Comparison of ENCODE assay signal across 7 mouse cellular contexts in the genomic region with DNA sequence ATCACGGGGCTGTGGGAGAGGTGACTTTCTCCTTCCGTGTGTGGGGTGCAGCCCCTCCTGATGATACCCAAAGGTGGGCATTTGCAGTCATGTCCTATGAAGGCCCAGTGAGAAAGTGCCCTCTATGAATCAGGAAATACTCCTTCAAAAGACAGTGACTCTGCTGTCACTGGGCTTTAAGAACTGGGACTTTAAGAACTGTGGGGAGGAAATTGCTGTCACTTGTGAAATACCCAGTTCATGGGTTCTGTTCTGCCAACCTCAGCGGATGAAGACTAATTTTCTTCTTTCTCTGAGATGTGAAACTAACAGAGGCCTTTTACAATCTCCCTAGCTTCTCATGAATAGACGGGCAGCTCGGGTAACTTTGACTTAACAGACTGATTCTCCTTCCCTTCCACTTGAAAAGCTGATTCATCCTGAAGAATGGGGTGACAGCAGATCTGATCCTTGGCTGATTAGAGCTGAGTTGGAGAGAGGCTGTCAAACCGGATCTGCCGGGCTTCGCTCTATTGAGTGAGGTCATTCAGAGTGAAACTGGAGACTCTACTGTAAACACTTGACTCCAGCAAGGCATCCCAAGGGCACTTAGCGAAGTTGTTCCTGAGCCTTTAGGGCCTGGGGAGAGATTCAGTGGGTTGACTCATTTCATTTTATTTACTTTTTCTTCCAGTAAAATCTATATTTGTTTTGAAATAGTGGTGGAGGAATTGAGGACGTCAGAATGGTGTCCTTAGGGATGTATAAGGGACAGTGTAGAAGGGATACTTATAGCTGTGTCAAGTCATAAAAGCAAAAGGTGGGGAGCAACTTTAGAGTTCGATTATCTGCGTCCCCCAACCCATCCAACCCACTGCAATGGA.
A peak's percentile ranks its signal among the peaks of the same experiment; 100 is the strongest.
DNase-seq lines count a peak whose midpoint lies in the region; ATAC-seq and TF ChIP-seq lines count a peak whose summit lies in the region.

No protein-coding gene starts in this region.

- POLR2A ChIA-PET in Patski (lab: Charles Lee): no interaction called here

- 8% methylated on average over 12 of the region's 12 CpGs for WGBS in lung, postnatal 0 days

- H3K4me1 ChIP-seq in ES-Bruce4 (ENCODE audit: control insufficient read depth, insufficient read depth, low read length): peaks cover 6% of the 10 kb centered on the region
- H3K4me1 ChIP-seq in lung, postnatal 0 days (ENCODE audit: insufficient read depth, low read depth, low read length): peaks cover 29% of the 10 kb centered on the region

- no peak for TF ChIP-seq POLR2A in ES-Bruce4 (IDR thresholded peaks at IDR 0.05; ENCODE audit: insufficient read depth, low read length)

- H3K4me3 ChIP-seq in ES-Bruce4 (ENCODE audit: low read depth, low read length): no peak overlapping the region
- H3K4me3 ChIP-seq in lung, postnatal 0 days (ENCODE audit: low read depth, low read length): no peak overlapping the region

- ATAC-seq in Patski: peak; percentile 98
- peak; percentile 97 for ATAC-seq in lung, postnatal 0 days
- ATAC-seq in CD4-positive, CD25-positive, alpha-beta regulatory T cell, adult 4 months: no peak

- no peaks in the 10 kb centered on the region for H3K9me3 ChIP-seq in ES-Bruce4 (replicated peaks; ENCODE audit: control insufficient read depth, insufficient read depth, low read length, poor library complexity, severe bottlenecking)
- H3K9me3 ChIP-seq in lung, postnatal 0 days (ENCODE audit: low read length): no peaks in the 10 kb centered on the region

- no peak for DNase-seq in Patski (ENCODE audit: low read depth, low spot score)
- peak; percentile 26 to 30 for DNase-seq in kidney, adult 8-10 months
- DNase-seq in lung, postnatal 0 days (ENCODE audit: low spot score): peak; percentile 98
- DNase-seq in left cerebral cortex, postnatal 14 days (ENCODE audit: low spot score in 2 of 2): no peak
- DNase-seq in left cerebral cortex, adult 11 months (ENCODE audit: low spot score): no peak

- H3K9ac ChIP-seq in ES-Bruce4 (ENCODE audit: low read depth, poor library complexity, severe bottlenecking): no peak overlapping the region
- H3K9ac ChIP-seq in lung, postnatal 0 days (replicated peaks; ENCODE audit: low read depth): no peak overlapping the region

- in situ Hi-C loops in Patski (cut with MboI; ENCODE audit: low pct_unique_long_range_greater_than_20kb): no loop called here

- no peak overlapping the region for H3K4me2 ChIP-seq in lung, postnatal 0 days (replicated peaks; ENCODE audit: low read depth, low read length)

- no peak for TF ChIP-seq CTCF in ES-Bruce4 (IDR thresholded peaks at IDR 0.05; ENCODE audit: low read depth, low read length)
- no peak for TF ChIP-seq CTCF in Patski (IDR thresholded peaks at IDR 0.05)
- TF ChIP-seq CTCF in lung, postnatal 0 days (IDR thresholded peaks at IDR 0.05): no peak

- peak overlapping the region; percentile 79 for H3K27ac ChIP-seq in ES-Bruce4 (ENCODE audit: insufficient read depth, low read length)
- peak overlapping the region; percentile 74 for H3K27ac ChIP-seq in lung, postnatal 0 days (ENCODE audit: low read length)

- intact Hi-C loops in left cerebral cortex, postnatal 14 days (cut with DNase I): no loop called here

- H3K27me3 ChIP-seq in ES-Bruce4 (ENCODE audit: control insufficient read depth, insufficient read depth, low read length, poor library complexity, severe bottlenecking): no peaks in the 10 kb centered on the region
- no peaks in the 10 kb centered on the region for H3K27me3 ChIP-seq in Patski
- no peaks in the 10 kb centered on the region for H3K27me3 ChIP-seq in lung, postnatal 0 days (replicated peaks; ENCODE audit: insufficient read depth, low read length)

- no peaks in the 10 kb centered on the region for H3K36me3 ChIP-seq in ES-Bruce4 (ENCODE audit: control insufficient read depth, insufficient read depth, low read length, poor library complexity, severe bottlenecking)
- no peaks in the 10 kb centered on the region for H3K36me3 ChIP-seq in lung, postnatal 0 days (ENCODE audit: insufficient read depth, low read length)

- TF ChIP-seq EP300 in ES-Bruce4 (IDR thresholded peaks at IDR 0.05; ENCODE audit: insufficient read depth, low read depth, low read length): peak; percentile 88
- peak; percentile 100 for TF ChIP-seq EP300 in lung, postnatal 0 days (IDR thresholded peaks at IDR 0.05)

- CTCF ChIA-PET in Patski (lab: Charles Lee): no interaction called here

Comparison
In these comparisons a context has a peak if more than half of its experiments do, and no peak if none do; other contexts are left out.
1. DNase-seq: peak in kidney, adult 8-10 months (2 of 2) and lung, postnatal 0 days (single experiment); none in Patski (single experiment), left cerebral cortex, postnatal 14 days (0 of 2) and left cerebral cortex, adult 11 months (single experiment).